Mouse (Mus musculus): ENCODE measurements around the gene Lypd6b.

Gene Lypd6b

DNA sequence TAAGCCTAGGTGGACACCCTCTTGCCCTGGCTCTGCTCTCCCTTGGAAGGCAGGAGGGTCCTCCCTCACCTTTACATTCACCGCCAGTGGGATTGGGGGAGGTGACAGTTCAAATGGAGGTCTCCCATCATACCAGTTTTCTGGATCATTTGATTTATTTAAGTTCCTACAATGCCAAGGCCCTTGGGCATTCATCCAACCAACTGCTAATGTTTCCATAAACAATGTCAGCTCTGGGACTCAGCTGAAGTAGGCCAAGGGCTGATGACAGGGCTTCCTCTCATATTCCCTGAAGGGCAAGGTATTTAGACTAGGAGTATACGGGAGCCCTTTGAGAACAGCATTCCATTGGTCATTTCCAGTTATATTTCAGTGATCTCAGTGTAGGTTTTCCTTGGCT, 170.0 kb downstream of the Lypd6b start:
- DNase-seq: no peak

DNA sequence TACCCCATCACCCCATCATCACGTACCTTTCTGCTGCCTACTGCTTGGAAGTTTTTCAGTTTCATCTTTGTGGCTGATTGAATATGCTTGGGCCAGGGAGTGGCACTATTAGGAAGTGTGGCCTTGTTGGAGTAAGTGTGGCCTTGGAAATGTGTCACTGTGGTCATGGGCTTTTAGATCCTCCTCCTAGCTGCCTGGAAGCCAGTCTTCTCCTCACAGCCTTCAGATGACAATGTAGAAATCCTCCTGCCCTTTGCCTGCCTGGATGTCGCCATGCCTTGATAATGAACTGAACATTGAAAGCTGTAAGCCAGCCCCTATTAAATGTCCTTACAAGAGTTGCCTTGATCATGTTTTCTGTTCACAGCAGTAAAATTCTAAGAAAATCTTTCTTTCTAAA, 174.5 kb downstream of the Lypd6b start:
- DNase-seq: no peak

DNA sequence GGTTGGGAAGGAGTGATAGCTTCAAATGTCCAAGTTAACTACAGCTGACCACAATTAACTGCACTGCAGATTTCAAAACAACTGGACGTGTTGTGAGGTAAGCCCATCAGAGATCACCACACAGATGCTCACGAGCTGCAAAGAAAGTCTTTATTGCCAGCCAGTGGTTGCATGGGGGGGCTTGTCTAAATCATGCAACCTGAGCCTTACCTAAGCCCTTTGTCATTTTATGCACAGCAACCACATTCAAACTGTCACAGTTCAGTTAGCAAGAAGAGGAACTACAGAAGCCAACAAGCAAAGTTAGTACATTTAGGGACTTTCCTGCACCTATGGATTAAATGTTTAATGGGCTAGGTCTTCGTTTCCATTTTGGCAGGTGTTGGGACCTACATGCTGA, 177.4 kb downstream of the Lypd6b start:
- no peak for DNase-seq

DNA sequence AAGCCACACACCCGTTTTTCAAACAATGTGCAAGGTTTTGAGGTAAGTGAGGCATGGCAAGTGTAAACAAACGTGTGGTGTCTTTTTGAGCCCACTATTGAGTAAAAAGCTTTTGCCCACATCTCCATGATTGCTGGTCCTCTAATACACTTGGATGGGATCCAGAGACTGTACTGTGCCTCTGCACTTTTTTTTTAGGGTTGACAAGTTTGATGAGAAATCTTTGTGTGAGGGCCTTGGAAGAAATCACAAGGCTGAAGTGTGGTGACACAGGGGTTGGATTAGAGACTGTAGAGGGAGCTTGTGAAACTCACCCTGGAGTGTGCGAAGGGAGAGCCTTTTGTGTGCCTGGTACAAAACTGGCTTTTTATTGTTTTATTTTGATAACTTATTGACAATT, 180.3 kb downstream of the Lypd6b start:
- DNase-seq: no peak

DNA sequence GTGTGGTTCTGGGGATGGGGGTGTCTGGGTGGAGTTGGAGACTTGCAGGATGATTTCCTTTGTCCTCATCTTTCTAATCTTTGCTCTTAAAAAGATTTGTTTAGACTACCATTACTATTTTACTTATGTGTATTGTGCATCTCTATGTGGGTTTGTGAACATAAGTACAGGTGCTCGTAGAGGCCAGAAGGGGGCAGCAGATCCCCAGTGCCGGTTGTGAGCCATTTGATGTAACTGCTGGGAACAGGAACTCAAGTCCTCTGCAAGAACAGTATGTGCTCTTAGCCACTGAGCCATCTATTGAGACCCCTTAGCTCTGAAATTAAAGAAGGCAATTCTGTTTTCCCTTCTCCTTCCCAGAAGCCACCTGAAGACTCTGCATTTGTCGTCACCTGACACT, 183.5 kb downstream of the Lypd6b start:
- no peak for DNase-seq

DNA sequence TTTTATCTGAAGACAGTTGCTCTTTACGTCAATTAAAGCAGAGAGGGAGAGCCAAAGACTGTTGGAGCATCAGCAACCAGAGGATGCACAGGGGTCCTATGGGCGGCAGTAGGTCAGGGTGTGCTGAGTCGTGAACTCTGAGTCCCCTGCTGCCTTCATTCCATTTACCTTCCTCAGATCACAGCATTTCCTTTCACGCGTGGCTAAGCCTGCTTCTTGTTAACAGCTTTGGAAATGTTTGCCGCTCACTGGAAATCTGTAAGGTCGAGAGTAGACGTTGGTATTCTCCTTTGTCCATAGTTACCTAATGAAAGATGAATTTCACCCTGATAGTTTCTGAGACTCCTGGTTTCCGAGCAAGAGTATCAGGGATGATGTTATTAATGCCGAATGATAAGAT, 191.1 kb downstream of the Lypd6b start:
- DNase-seq: no peak

DNA sequence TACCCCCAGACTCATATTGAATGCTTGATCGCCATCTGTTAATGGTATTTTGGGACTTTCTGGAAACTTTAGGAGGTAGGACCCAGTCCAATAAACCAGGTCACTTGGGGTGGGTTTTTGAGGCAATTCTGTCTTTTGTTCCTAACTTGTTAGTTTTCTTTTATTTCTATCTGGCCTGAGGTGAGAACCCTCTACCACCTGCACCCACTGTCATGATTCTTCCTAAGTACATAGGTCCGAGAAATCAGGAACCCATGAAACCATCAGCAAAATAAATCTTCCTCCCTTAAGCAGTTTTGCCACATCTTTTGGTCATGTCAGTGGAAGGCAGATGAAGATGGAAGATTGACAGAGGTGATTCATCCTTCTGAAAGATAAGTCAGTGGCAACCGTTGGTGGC, 192.5 kb downstream of the Lypd6b start:
- no peak for DNase-seq

DNA sequence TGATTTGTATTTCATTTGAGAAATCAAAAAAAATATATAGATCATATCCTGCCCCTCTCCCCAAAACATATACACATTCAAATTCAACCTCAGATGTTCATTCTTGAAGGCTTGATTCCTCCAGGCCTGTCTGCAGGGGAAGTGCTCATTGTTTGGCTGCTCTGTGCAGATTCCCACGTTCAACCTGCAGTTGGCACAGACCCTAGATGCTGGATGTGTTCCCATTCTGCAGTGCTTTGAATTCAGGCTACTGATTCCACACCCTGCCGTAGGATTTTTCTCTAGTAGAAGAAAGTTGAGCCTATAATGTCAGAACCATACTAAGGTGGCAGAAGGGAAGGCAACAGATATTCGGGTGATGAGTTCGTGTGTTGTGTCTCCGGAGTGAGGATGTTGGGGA, 195.5 kb downstream of the Lypd6b start:
- no peak for DNase-seq

DNA sequence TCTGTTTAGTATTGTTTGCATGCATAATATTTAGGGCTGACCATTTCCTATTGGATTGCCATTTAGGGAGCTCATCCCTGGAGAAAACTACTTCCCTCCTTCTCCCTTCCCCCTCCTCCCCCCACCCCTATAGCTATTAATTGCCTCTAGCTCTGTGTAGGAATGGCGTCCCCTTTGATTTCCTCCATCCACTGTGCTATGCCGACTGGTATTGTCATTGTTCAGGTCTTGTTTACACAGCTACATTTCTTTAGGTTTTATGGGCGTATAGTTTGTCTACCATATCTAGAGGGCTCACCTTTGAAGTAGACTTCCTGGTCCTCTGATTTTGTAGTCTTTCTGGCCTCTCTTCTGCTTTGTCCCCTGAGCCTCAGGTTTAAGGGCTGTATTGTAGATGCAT, 197.3 kb downstream of the Lypd6b start:
- DNase-seq: no peak

DNA sequence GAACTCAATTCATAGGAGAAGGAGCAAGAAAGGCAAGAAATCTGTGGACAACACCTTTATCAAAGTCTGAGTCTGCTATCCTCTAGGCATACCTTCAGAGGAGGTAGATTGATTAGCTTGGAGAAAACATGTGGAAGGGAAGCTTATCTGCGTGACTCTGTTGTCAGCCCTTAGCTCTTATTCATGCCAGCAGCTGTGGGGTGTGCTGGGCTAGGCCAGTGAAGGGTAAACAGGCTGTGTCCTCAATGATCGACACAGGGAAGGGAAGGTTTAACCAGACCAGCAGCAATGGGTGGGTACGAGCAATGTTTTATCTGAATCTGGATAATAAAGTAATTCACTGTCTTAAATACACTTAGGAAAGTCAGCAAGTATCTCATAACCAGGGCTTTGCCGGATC, 208.4 kb downstream of the Lypd6b start:
- no peak for DNase-seq

DNA sequence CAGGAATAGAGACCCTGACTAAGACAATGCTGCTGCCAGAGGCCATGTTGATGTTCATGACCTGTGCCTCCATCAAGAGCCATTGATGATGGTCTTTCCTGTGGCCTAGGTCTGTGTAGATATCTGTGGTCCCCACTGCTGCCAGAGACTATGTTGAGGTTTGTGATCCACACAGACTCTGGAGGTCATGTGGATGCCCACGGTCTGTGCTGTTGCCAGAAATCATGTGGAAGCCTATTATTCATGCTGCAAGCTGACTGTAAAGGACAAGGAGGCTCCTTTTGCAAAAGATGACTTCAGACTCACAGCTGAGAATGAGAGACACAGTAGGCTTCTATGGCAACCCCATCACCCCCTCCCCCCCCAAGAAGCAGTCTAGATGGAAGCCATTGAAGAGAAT, 209.7 kb downstream of the Lypd6b start:
- no peak for DNase-seq
